Mouse (Mus musculus) intestine, embryonic 15.5 days (tissue): Measurements from ENCODE around the gene Rps15. TPM values are rescaled to one million over a fixed set of nuclear protein-coding genes. Genes with fewer than 3 reads are reported as not detected.

Experiments
- ATAC-seq: fragments of 200-750 bp; cut with Nextera tagmentation; 2 replicates; pipeline ENCODE4 v1.8.0; 2017; ENCODE audit warnings: moderate TSS enrichment, moderate library complexity
- H3K27ac ChIP-seq: fragments of 300-500 bp; sonication (generic); 2 replicates; pipeline ENCODE4 v1.5.1; 2015; ENCODE audit warnings: mild to moderate bottlenecking, inconsistent platforms
- H3K27me3 ChIP-seq: fragments of 300-500 bp; sonication (generic); replicated peaks from 2 replicates; pipeline ENCODE4 v1.6.1; 2015; ENCODE audit warnings: inconsistent platforms
- H3K36me3 ChIP-seq: fragments of 300-500 bp; sonication (generic); 2 replicates; pipeline ENCODE4 v1.6.1; 2015; ENCODE audit warnings: inconsistent platforms
- H3K4me1 ChIP-seq: fragments of 300-500 bp; sonication (generic); replicated peaks from 2 replicates; pipeline ENCODE4 v1.6.1; 2015; ENCODE audit warnings: inconsistent platforms
- H3K4me2 ChIP-seq: fragments of 300-500 bp; sonication (generic); replicated peaks from 2 replicates; pipeline ENCODE4 v1.6.1; 2015; ENCODE audit warnings: mild to moderate bottlenecking, inconsistent platforms
- H3K4me3 ChIP-seq: fragments of 300-500 bp; sonication (generic); replicated peaks from 2 replicates; pipeline ENCODE4 v1.5.1; 2015; ENCODE audit warnings: inconsistent platforms
- H3K9ac ChIP-seq: fragments of 300-500 bp; sonication (generic); 2 replicates; pipeline ENCODE4 v1.6.1; 2015; ENCODE audit warnings: inconsistent platforms
- H3K9me3 ChIP-seq: fragments of 300-500 bp; sonication (generic); 2 replicates; pipeline ENCODE4 v1.6.1; 2016; ENCODE audit warnings: inconsistent platforms
- WGBS: fragments of 180-500 bp; shearing (Covaris S2); methylation state at CpG from one replicate; pipeline ENCODE4 v1.1.7; 2015; 5-methylcytosine and 5-hydroxymethylcytosine counted together
- polyA plus RNA-seq: library from polyadenylated mRNA; unstranded; fragments of >200 nt; fragmentation: Nextera tagmentation; extraction: Ambion mirVana; gene quantifications from 2 replicates; pipeline ENCODE4 v1.2.1, GENCODE M21; 2015

The Rps15 gene
- polyA plus RNA-seq, 1 experiment from 2014 or later, result 974 TPM

DNA sequence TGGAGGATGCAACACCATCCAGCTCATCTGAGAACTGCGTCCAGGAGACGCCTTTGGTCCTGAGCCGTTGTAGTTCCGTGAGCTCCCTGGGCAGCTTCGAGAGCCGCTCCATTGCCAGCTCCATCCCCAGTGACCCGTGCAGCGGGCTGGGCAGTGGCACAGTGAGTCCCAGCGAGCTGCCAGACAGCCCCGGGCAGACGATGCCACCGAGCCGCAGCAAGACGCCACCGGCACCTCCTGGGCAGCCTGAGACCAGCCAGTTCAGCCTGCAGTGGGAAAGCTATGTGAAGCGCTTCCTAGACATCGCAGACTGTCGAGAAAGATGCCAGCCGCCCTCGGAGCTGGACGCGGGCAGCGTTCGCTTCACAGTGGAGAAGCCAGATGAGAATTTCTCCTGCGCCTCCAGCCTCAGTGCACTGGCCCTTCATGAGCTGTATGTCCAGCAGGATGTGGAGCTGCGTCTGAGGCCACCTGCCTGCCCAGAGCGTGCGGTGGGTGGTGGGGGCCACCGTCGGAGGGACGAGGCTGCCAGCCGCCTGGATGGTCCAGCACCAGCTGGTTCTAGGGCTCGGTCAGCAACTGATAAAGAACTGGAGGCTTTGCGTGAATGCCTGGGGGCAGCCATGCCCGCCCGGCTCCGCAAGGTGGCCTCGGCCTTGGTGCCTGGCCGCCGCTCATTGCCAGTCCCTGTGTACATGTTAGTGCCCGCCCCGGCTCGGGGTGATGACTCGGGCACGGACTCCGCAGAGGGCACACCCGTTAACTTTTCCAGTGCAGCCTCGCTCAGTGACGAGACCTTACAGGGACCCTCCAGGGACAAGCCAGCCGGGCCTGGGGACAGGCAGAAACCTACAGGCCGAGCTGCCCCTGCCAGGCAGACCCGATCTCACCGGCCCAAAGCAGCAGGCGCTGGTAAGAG is 20.6 kb downstream of the Rps15 start:
- WGBS, result 64% methylated on average over 54 of the region's 54 CpGs
- H3K4me1 ChIP-seq, result peaks cover 34% of the 10 kb centered on the region
- no peak overlapping the region for H3K9ac ChIP-seq
- no peaks in the 10 kb centered on the region for H3K9me3 ChIP-seq
- H3K4me3 ChIP-seq, result no peak overlapping the region
- 0 out of 2 replicates have a peak, but pooled peaks cover 3% of the 10 kb centered on the region for H3K36me3 ChIP-seq
- H3K4me2 ChIP-seq, result no peak overlapping the region
- H3K27ac ChIP-seq, result no peak overlapping the region
- peaks cover 62% of the 10 kb centered on the region for H3K27me3 ChIP-seq
- ATAC-seq, result no peak

DNA sequence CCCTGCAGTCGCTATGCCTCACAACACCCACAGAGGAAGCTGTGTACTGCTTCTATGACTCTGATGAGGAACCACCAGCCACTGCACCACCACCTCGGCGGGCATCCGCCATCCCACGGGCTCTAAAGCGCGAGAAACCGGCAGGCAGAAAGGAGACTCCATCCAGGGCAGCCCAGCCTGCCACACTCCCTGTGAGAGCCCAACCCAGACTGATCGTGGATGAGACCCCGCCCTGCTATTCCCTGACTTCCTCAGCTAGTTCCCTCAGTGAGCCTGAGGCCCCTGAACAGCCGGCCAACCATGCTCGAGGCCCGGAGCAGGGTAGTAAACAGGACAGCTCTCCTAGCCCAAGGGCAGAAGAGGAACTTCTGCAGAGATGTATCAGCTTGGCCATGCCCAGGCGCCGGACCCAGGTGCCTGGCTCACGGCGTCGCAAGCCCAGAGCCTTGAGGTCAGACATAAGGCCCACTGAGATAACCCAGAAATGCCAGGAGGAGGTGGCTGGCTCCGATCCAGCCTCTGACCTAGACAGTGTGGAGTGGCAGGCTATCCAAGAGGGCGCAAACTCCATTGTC is 21.5 kb downstream of the Rps15 start:
- Histone ChIP-seq H3K27me3 (peaks cover 62% of the 10 kb centered on the region), H3K27ac (no peak overlapping the region), H3K4me3 (no peak overlapping the region), H3K9me3 (no peaks in the 10 kb centered on the region), H3K36me3 (peaks cover 9% of the 10 kb centered on the region; the same call in 1 of the 2 replicates), H3K4me1 (peaks cover 36% of the 10 kb centered on the region), H3K4me2 (peak overlapping the region; percentile 14; the same call in 1 of the 2 replicates), H3K9ac (no peak overlapping the region; the same call in 1 of the 2 replicates)
- 40% methylated on average over 20 of the region's 20 CpGs for WGBS
- peak; percentile 32 for ATAC-seq

DNA sequence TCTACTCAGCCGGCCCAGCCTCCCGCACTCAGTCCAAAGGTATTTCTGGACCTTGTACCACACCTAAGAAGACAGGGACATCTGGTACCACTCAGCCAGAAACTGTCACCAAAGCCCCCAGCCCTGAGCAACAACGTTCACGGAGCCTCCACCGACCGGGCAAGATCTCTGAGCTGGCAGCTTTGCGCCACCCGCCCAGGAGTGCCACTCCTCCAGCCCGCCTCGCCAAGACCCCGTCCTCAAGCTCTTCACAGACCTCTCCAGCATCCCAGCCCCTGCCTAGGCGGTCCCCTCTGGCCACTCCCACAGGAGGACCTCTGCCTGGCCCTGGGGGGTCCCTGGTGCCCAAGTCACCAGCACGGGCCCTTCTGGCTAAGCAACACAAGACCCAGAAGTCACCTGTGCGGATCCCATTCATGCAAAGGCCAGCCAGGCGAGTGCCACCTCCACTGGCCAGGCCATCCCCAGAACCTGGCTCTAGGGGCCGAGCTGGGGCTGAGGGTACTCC is 22.3 kb downstream of the Rps15 start:
- no peak overlapping the region for H3K9ac ChIP-seq
- H3K9me3 ChIP-seq, result no peaks in the 10 kb centered on the region
- H3K4me2 ChIP-seq, result no peak overlapping the region
- no peak overlapping the region for H3K4me3 ChIP-seq
- ATAC-seq, result no peak
- H3K4me1 ChIP-seq, result peaks cover 44% of the 10 kb centered on the region
- H3K27me3 ChIP-seq, result peaks cover 62% of the 10 kb centered on the region
- WGBS, result 54% methylated on average over 16 of the region's 16 CpGs
- no peak overlapping the region for H3K27ac ChIP-seq
- peaks cover 10% of the 10 kb centered on the region; the same call in 1 of the 2 replicates for H3K36me3 ChIP-seq

DNA sequence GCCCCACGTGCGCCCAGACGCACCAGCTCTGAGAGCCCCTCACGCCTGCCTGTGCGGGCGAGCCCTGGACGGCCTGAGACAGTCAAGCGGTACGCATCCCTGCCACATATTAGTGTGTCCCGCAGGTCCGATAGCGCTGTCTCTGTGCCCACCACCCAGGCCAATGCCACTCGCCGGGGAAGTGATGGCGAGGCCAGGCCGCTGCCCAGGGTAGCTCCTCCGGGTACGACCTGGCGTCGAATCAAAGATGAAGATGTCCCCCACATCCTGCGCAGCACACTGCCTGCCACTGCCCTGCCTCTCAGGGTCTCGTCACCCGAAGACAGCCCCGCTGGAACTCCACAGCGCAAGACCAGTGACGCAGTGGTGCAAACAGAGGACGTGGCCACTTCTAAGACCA is 23.1 kb downstream of the Rps15 start:
- peaks cover 62% of the 10 kb centered on the region for H3K27me3 ChIP-seq
- ATAC-seq, result no peak
- peaks cover 45% of the 10 kb centered on the region for H3K4me1 ChIP-seq
- H3K4me3 ChIP-seq, result no peak overlapping the region
- H3K4me2 ChIP-seq, result no peak overlapping the region
- H3K9me3 ChIP-seq, result no peaks in the 10 kb centered on the region
- 38% methylated on average over 27 of the region's 27 CpGs for WGBS
- no peak overlapping the region for H3K27ac ChIP-seq
- H3K36me3 ChIP-seq, result peaks cover 10% of the 10 kb centered on the region; the same call in 1 of the 2 replicates
- no peak overlapping the region for H3K9ac ChIP-seq

DNA sequence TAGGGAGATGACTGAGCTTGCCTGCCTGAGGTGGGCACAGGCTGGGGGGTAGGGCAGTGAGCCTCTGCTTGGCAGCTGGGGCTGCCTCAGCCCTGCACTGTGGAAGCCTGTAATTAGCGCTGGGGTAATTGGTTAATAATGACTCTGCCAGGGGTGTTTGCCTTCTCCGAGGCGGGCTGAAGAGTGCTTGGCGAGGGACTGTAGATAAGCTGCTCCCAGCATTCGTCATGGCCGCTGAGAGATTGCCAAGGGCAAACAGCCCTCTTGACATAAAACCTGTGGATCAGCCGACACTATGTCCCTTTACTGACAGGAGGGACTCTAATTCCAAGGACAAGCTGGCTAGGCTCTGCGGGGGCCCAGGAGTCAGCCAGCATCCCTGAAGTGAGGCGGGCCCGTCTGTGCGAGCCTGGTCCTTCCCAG is 24.1 kb downstream of the Rps15 start:
- Histone ChIP-seq H3K27ac (no peak overlapping the region), H3K27me3 (peaks cover 57% of the 10 kb centered on the region), H3K4me2 (no peak overlapping the region), H3K9me3 (no peaks in the 10 kb centered on the region), H3K4me1 (peaks cover 42% of the 10 kb centered on the region), H3K4me3 (no peak overlapping the region), H3K36me3 (peaks cover 10% of the 10 kb centered on the region; the same call in 1 of the 2 replicates), H3K9ac (no peak overlapping the region)
- WGBS, result 23% methylated on average over 11 of the region's 11 CpGs
- ATAC-seq, result no peak

DNA sequence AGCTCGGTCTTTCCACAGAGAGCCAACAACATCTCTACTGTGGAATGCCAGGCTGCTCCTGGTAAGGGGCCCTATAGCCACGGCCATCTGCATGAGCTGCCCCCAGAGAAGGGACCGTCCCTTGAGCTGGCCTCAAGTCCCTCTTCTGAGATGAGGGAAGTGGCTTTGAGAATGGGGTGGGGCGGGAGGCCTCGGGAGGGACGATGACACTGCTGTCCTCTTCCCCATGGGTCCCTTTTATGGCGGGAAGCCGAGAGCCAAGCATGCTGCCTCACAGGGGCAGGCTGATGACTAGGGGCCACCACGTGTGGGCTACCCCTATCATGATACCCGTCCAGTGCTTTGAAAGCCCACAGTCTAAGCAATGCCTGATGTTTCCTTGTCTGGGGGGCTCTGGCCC is 24.8 kb downstream of the Rps15 start:
- Histone ChIP-seq H3K4me3 (no peak overlapping the region), H3K4me2 (no peak overlapping the region), H3K27ac (no peak overlapping the region), H3K4me1 (peaks cover 46% of the 10 kb centered on the region), H3K36me3 (peaks cover 10% of the 10 kb centered on the region; the same call in 1 of the 2 replicates), H3K9ac (no peak overlapping the region), H3K27me3 (peaks cover 50% of the 10 kb centered on the region), H3K9me3 (no peaks in the 10 kb centered on the region)
- ATAC-seq, result no peak
- WGBS, result 47% methylated on average over 10 of the region's 10 CpGs

DNA sequence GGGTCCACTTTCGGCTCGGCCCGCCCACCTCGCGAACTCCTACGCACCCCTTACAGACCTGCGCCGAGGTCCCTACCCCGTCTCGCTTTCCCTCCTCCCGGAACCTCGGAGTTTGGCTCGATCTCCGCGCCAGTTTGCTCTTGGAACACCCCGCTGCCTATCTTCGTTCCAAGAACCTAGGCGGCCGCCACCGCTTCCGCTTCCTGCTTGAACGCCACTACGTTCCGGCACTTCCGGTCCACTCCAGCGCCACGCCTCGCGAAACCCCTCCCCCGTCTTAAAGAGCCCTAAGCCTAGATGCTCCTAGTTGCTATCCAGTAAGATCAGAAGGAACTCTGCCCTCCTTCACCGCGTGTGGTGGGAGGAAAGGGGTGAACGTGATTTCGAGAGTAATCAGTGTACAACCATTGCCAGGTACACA is 28.1 kb downstream of the Rps15 start, which contains the start of gene 2310011J03Rik:
Gene 2310011J03Rik (minus strand): TSS at position 198 of the 421 bp plus-strand sequence.
- H3K4me1 ChIP-seq, result peaks cover 49% of the 10 kb centered on the region
- no peaks in the 10 kb centered on the region for H3K9me3 ChIP-seq
- peak; percentile 57 for ATAC-seq
- peaks cover 17% of the 10 kb centered on the region for H3K27me3 ChIP-seq
- H3K9ac ChIP-seq, result peak within 1 kb of the TSS; percentile 79
- peak within 1 kb of the TSS; percentile 73 for H3K27ac ChIP-seq
- H3K36me3 ChIP-seq, result peaks cover 10% of the 10 kb centered on the region; the same call in 1 of the 2 replicates
- peak within 1 kb of the TSS; percentile 70 for H3K4me2 ChIP-seq
- WGBS, result under 1% methylated on average over 34 of the region's 34 CpGs
- H3K4me3 ChIP-seq, result peak within 1 kb of the TSS; percentile 72

DNA sequence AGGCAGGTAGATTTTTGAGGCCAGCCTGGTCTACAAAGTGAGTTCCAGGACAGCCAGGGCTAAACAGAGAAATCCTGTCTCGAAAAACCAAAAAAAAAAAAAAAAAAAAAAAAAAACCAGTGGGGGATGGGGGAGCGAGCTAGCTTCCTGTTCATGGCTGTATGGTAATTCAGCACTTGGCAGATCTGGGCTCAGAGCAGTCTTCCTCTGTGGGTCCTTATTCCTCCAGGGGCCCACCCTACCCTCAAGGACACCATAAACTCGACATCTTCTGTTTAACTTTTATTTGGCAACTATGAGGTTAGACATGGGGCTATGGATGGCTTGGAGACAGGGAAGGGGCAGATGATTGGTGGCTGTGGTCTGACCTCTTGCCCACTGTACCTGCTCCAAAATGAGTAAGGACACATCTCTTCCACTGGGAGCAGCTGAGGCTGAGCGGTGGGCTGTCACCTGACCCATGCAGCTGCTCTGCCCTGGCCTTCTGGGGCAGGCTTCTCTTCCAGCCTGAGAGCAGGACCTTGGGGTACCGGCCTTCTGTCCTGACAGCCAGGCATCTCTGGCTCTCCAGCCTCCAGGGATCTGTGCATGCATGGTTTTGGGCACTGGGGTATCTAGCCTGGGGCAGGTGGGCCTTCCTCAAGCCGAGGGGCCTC is 28.9 kb downstream of the Rps15 start:
- Histone ChIP-seq H3K4me2 (peak overlapping the region; percentile 70; the same call in 1 of the 2 replicates), H3K27me3 (peaks cover 9% of the 10 kb centered on the region), H3K27ac (no peak overlapping the region), H3K9me3 (no peaks in the 10 kb centered on the region), H3K36me3 (peaks cover 10% of the 10 kb centered on the region; the same call in 1 of the 2 replicates), H3K4me1 (peaks cover 49% of the 10 kb centered on the region), H3K9ac (no peak overlapping the region), H3K4me3 (no peak overlapping the region)
- WGBS, result 65% methylated on average over 6 of the region's 6 CpGs
- no peak for ATAC-seq

DNA sequence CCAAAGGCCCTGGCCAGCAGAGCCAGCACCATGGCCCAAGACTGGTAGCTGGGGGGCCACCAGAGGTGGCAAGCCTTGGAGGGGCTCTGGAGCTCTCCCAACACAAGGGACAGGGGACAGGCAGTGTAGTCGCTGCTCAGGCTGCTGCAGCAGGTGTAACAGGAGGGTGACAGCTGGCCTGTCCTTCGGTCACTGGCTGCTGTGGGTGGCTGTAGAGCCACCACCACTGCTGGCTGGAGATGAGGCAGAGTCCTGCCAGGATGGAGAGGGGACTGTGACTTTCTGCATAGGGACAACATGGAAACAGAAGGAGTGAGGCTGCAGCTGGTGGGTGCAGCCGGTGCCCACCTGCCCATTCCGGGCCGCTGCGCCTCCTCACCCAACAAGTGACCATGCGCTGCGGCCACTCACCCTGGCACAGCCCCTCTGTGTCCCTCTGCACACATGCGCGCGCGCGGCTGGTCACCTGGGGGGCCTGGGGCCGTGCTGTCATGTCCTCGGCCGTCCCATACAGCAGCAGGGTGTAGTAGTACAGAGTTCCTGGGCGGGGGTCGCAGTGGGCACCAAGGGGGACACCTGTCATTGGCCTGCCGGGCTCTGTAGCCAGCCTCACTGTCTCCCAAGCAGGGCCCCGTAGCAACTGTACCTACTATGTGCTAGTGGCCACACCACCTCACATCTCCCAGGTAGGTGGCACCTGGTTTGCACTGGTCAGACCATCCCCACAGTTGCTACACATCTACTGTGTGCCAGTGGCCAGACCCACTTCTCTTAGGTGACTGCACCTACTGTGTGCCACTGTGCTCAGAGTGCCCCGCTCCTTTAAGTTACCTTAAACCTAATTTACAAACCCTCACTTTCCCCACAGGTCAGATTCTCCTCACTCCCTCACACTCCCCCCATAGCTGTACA is 29.7 kb downstream of the Rps15 start:
- 89% methylated on average over 21 of the region's 21 CpGs for WGBS
- Histone ChIP-seq H3K4me2 (peak overlapping the region; percentile 97), H3K4me3 (peak overlapping the region; percentile 68; the same call in 1 of the 2 replicates), H3K27ac (no peak overlapping the region), H3K4me1 (peaks cover 45% of the 10 kb centered on the region), H3K36me3 (peaks cover 10% of the 10 kb centered on the region; the same call in 1 of the 2 replicates), H3K9ac (peak overlapping the region; percentile 51), H3K27me3 (peaks cover 3% of the 10 kb centered on the region; the same call in 1 of the 2 replicates), H3K9me3 (no peaks in the 10 kb centered on the region)
- no peak for ATAC-seq

DNA sequence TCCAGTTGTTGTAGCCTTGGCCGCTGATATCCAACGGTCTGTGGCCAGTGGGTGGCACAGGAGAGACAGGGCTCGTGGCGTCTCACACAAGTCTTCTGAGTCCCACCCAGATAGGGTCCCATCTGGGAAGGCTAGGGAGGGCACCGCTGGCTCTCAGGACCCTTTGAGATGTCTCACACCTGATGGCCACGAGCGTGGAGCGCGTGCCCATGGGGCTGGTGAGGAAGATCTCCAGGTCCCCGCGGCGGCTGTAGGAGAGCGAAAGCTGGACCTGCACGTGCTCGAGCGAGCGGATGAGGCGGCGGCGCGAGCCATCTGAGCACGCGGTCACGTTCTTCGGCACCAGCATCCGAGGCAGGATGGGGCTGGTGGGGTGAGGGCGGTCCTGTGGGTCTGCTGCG is 30.6 kb downstream of the Rps15 start:
- peak overlapping the region; percentile 72; the same call in 1 of the 2 replicates for H3K27ac ChIP-seq
- ATAC-seq, result peak; percentile 17
- WGBS, result 1% methylated on average over 28 of the region's 28 CpGs

More for the DNA sequence above, 30.6 kb downstream of the Rps15 start:
- Histone ChIP-seq H3K27me3 (no peaks in the 10 kb centered on the region), H3K36me3 (peaks cover 7% of the 10 kb centered on the region; the same call in 1 of the 2 replicates), H3K9ac (peak overlapping the region; percentile 51), H3K4me3 (peak overlapping the region; percentile 68), H3K4me2 (peak overlapping the region; percentile 97), H3K4me1 (peaks cover 39% of the 10 kb centered on the region), H3K9me3 (no peaks in the 10 kb centered on the region)
